Mouse (Mus musculus) lung, adult 2 months (tissue): Measurements from ENCODE around the gene Sap18.

Experiments
- CTCF ChIP-seq: fragments of 200-500 bp; IDR thresholded peaks from 2 replicates; pipeline ENCODE4 v1.5.1; 2011; ENCODE audit warnings: mild to moderate bottlenecking, low read length, control low read depth; ENCODE audit not compliant: insufficient read depth
- POLR2A ChIP-seq: fragments of 200-500 bp; IDR thresholded peaks from 2 replicates; pipeline ENCODE4 v1.6.1; 2011; ENCODE audit warnings: low read depth, mild to moderate bottlenecking, control low read depth, low read length, borderline replicate concordance; ENCODE audit errors: extremely low read depth

GRCm38 (mm10) chr14:57758237-57758636, 39.7 kb upstream of the Sap18 start, which contains the start of gene Lats2:
- TF ChIP-seq CTCF (no peak), POLR2A (no peak)
